Mouse (Mus musculus) cerebellum, postnatal 10 days (tissue): ENCODE measurements at regions not wholly inside any gene's neighbourhood (a gene's known extent, or its start where the extent isn't known, plus 50 kb on each side); places are given as distances from the start of the nearest gene placed in this dataset.

Source experiments
- DNase-seq, 2 experiments: peaks; one replicate each; pipeline ENCODE4 v3.0.0; 2021; ENCODE audit warnings: mixed read lengths in 2 of 2

DNA sequence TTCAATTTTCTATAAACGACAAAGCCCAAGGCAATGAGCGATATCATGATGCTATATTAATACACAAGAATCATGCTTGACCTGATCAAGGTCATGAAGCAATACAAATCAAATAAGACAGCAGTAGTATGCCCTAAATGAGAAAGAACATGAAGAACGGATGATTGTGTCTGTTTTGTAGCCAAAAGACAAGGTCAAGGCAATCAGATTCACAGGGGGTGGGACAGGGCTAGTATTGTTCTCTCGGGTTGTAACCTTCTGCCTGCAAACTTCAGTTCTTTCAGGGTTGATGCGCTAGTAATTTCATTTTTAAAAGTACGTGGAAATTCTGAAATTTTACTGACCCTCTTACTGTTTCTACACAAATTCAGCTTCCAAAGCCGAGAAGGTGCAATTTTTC, 206.7 kb downstream of the Arl4a start:
- DNase-seq = no peak

DNA sequence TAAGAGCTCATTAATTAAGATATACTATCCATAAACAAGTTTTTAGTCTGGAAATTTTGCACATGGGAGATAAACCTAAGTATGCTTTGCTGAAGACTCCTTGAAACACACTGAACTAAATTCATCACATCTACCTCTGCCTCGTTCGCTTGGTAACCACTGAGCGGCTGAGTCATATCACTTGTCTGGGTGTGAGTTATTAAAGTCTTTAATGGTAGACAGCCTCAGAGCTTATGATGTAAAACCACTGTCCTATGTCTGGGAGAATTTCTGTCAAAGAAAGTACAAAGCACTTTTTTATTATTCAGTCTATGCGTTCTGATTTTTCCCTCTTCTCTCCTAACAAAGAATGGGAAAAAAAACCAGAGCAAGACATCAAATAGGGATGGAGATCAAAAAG, 207.3 kb downstream of the Arl4a start:
- DNase-seq = no peak

DNA sequence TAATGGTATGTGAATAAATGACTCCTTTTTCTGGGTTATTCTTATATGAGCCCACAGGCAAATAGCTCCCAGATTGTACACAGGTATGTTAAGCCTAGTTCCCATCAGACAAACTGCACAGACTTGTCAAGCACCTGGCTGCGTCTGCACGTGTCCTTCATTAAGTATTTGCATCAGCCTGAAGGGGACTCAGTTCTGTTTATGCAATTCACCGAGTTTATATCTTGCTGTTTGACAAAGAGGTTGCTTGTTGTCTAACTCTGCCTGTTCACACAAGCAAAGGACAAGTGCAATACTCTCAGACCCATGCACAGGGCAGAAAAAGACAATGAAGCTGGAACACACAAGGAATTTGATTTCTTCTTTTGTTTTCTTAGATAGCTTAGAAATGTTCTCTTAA, 215.2 kb downstream of the Arl4a start:
- DNase-seq = no peak

DNA sequence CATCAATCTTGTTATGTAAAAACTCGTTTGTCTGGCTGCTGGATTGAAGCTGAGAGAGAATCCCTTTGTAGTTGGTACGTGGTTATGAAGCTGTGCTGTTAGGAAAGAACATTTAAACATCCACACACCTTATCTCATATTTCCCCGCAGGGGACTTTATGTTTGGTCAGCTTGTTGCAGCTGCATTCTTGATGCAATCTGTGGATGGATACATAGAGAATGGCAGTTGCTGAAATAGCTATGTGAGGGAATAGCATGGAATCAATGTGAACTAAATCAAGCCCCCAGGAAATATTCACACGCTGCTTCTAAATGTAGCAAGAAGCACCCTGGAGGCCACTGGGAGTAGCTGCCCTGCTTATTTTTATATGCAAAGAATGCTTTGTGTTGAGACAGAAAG, 236.3 kb downstream of the Arl4a start:
- no peak for DNase-seq

DNA sequence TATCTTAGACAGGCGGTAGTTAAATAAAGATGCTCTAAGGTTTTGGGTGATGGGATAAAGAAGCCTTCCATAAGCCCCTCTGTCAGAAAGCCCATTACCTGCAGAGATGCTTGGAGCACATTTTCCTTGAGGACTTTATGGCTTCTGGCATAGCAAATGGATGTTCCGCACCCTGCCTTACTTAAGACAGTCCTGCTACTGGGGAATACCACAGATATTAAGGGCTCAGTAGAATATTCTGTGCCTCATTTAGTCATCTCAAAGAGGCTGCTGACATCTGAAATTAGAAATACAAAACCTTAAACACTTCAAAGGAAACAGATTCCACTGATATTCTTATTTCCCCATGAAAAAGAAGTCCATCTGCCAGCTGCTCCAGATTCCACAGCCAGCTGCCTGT, 240.0 kb downstream of the Arl4a start:
- no peak for DNase-seq

DNA sequence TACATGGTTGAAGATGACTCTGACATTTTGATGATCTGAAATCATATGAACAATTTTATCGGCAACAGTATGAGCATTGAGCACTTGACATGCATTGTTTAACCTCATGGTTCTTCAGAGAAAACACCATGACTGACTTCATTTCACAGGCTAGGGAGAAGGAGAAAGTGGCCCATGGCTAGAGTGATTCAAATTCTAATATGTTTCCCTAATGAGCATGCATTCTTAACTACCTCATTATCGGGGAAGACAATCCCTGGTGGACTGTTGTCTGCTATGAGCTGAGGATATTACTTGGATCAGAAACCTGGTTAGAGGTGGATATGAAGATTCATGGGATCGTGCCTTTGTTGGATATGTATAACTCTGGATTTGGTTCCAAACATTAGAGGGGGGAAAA, 240.9 kb downstream of the Arl4a start:
- DNase-seq = no peak

DNA sequence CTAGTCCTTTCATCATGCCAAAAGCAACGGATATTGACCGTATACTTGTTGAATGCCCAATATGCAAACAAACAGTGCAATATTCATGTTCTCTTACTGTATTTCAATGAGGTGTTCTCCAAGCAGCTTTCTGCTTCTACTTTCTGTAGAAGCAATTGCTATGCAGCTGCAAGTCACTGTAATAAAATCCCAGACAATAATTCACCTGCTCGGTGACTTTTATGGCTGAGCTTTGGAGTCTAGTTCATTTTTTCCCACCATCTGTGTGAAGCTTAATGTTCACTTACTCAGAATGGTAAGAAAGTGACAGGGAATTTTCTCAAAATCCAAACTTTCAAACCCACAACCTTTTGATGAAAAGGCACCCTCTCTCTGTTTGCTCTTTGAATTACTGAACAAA, 252.8 kb downstream of the Arl4a start:
- DNase-seq = no peak

DNA sequence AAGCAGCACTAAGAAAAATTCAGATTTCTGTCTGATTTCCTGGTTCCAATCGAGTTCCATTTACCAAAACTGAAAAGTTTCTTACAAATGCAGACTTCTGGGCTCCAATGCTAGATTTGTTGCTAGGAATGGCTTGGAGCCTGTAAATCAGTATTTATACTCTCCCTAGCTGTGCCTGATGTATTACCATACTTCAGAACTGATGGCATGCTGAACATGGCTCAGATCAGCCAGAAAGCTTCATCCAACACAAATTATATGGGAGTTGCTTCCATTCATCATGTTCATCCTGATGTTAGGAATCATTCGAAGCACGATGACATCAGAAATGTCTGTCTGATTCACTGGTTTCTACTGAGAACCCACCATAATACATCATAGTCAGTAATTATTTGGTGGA, 253.3 kb downstream of the Arl4a start:
- DNase-seq = no peak

DNA sequence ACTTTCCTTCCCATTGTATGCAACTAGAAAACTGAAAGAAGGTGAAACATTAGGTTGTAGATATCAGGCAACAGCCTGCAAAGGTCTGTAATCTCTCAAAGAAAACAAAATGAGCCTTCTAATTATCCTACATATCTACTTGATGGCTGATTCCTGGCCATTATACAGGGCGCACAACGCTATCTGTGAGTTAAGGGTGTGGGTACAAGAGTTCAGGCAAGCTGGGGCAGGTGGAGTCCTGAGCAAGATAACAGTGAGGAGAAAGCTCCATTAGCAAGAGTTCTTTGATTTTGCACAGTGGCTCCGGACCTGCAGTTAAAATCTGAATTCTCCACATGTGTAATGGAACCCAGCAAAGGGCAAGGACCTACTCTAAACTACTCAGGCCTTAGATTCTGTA, 261.7 kb downstream of the Arl4a start:
- DNase-seq = no peak

DNA sequence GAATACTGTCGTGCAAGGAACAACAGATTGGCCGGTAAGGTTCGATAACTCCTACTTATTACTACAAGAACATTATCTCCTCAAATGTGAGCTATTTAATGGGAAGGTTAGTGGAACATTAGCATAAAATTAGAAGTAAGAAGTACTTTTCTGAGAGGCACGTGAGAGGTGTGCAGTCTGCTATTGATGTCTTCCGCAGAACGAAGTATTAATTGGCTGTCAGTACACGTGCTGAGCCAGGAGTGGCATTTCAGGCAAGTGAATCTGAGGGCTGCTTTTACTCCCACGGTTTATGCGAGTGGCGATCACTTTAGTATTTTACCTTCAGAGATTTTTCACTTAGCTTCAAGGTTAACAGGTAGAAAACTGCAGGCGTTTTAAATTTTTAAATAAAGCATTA, 270.8 kb downstream of the Arl4a start:
- DNase-seq = no peak

DNA sequence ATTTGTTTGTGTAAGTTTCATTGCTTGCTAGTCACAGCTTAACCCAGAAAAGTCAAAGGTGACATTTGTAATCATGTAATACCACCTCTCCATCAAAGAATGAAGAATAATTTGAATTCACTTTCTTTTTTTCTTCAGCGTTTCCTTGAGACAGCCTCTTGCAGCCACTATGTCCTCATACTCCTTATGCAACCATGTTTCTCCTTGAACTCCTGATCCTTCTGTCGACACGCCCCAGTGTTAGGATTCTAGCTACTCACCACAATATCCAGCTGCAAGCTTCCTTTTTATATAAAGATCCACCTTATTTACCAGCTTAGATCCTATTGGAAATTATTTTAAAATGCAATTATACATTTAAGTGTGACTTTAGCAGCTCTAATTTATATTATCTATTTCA, 274.3 kb downstream of the Arl4a start:
- no peak for DNase-seq

DNA sequence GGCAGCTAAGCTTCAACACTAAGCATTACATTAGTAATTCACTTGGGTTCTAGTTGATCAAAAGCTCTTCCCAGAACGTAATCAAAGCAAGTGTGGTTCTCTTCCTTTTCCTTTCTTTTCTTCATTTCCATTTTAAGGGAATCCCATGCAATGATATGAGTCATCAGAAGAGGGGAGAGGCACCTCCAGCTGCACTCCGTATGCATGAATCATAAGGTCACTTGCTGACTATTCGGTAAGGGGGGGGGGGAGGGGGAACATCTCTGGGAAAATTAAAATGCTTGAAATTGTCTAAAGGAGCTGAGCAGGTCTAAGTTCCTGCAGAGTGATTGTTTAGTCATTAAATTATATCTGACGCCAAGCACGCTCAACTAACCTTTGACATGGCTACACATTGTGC, 275.9 kb downstream of the Arl4a start:
- no peak for DNase-seq

DNA sequence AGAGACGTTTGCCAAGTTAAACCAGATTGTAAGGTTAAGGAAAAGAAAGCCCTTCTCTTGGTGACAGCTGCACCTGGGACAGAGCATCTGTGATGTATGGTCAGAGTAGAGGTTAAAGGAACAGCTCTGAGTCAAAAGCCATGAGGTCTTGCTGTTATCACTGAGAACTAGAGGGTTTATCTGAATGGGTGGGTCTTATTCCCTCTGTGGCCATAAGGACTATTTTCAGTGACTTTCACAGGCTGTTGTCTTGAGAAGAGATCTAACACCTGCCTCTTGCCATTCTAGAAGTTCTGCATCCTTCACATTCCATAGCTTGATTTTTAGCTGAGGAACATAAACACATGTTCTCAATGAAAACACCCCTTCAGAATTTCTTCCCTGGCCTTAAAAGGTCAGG, 276.5 kb downstream of the Arl4a start:
- no peak for DNase-seq

DNA sequence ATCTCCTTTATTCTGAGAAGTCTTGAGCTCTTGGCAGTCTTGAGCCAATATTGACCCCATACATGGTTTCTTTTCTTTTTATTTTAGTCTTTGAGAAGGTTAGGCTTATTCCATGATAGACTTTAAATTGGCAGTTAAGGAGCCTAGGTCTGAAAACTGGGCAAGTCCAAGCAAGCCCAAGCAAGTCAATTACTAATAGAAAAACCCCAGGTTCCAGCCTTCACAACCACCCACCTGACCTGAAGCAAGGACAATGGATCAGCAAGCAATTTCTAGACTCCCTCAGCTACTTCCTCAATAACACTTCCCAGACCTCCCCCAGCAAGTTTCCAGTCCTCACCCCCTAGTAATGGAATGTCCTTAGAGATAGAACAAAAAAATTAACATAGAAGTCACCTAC, 279.9 kb downstream of the Arl4a start:
- no peak for DNase-seq

DNA sequence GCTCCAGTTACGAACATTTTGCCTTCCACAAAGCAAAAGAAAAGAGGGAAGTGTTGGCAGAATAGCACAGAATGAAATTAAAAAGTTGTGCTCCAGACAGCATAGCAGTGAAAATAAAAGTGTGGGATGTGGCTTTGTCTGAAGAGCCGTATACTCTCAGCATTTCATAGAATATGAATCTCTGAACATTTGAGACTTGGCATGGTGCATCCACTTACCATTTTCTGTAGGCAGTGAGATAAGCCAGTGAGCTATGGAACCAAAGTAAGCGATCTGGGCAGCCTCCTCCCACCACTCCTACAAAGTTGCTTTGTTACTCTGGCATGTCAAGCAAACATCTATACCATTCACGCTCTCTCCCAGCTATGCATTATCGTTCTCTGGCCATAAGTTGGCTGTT, 286.0 kb downstream of the Arl4a start:
- no peak for DNase-seq

DNA sequence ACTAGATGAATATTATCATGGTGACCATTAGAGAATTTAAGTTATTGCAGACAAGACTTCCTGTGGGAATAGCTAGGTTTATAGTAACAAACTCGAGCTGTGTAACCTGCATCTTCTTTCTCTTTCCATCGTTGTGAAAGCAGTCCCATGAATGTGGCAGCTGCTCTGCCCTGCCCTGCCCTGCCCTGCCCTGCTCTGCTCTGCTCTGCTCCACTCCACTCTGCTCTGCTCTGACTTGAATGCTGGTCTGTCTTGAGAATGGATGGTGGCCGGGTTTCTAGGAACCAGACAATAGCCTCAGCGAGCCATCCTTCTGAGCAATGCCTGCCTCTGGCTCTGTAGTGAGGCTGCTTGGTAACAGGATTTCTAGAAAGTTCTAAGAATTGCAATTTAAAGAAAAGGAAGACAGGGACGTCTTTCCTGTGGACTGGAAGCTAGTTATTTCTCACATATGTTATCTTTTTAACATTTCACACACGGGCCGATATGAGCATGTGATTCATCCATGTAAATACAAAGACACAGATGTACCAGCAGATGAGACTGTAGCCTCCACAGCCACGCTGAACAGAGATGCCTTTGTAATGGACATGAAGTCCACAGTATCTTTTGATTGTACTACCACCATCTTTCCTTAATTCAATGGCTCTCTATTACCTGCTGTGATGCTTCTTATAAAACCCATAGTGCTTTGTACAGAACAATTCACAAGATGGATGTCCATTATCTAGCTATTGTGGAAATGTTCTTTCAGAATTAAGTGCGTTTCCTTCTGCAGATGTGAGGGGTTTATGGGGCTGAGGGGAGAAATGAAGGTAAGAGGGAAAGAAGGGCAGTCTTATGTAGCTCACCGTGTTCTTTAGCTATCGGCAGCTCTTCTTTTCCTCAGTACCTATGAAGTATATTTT, 295.4 kb downstream of the Arl4a start:
- peak; percentile 9 to 13 for DNase-seq

DNA sequence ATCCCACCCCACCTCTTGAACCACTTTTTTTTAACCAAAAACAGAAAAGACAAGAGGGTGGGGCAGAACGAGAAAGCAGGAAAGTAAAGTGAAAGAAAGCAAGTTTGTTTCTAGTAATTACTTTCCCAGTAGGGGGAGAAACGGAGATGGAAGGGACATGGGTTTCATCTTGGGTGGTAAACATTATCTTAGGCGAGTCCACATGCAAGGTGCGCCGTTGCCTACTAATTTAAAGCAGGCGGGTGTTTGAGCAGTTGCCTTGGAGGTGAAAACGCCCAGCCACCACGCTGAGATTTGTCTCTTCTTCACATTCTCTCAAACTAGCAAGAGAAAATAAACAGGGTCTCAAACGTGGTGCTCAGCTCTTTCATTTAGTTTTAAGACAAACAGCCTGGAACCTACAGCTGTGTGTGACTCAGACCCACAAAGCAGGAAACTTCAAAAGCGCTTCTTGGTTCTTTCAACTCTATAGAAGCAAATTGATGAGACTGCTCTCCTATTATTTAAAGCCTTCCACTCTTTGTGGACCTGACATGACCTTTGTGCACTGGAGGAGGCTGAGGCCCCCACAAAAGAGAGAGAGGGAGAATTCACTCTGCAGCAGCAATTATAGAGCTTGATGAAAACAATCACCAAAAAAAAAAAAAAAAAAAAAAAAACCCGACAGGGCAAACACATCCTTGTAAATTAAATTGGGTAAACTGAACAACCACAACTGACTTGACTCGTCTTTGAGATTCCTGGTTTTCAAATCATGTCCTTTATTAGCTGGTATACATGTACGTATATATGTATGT, 296.6 kb downstream of the Arl4a start:
- DNase-seq = no peak

DNA sequence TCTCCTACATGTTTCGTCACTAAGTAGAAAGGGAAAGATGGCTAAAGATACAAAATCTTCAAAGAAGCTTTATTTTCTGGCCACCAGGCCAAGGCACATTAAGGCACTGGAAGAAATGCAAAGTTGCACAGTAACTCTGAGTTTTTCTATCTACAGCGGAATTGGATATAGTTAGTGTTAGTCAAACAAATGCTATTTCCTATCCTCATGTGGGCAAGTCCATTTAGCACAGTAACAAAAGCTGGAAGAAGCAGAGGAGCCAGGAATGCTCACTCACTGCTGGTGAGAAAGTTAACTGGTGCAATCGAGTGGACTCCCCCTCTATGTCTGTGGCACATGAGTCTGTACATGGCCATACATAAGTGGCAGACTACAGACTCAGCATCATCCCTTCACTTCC, 300.9 kb downstream of the Arl4a start:
- no peak for DNase-seq

DNA sequence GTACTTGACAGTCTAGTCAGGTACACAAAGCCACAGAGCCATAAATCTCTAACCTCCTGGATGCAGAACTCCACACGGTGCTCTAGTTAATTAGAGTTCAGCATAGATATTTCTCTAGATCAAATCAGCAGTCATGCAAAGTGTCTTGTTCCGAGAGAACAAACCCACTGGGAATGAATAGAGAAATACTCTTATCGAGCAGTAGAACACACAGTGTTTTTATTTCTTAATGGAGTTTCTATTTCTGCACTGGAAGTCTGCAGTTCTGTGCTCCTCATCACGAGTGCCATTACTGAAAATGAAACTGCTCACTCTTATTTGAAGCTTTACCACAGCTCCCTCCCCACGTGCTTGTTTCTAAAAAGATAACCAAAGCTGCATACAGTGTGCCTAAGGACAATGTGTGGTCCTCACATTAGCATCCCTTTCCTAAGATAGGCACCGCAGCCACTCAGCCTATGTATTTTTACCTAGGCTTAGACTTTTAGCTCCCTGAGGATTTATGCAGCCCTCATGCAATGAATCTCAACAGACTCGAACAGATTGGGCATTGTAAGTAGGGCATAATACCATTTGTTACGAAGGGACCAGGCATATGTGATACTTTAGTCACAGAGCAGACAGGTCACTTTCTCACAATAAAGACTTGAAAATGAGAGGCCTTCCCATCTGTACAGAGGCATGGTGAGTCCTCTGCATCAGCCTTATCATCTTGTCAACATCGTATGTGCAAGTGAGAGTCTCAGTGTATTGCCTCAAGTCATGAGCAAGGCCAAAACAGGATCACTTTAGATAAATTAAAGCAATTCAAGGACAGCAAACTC, 301.5 kb downstream of the Arl4a start:
- DNase-seq = no peak

DNA sequence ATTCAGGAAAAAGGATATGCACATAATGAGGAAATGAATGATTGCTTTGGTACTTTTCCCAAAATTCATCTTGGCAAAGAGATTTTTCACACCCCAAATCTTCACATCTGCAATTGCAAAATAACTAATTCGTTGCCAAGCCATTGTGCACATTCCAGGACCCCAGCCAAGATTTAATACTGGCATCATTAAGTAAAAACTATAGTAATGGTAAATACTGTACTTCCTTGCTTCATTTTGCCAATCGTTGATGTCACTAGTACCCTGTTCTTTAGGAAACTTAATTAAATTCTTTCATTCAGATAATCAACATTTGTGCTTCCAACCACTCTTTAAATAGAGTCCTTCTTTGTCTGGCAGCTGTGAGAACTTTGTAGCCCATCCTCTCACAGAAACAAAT, 303.6 kb downstream of the Arl4a start:
- DNase-seq = no peak

DNA sequence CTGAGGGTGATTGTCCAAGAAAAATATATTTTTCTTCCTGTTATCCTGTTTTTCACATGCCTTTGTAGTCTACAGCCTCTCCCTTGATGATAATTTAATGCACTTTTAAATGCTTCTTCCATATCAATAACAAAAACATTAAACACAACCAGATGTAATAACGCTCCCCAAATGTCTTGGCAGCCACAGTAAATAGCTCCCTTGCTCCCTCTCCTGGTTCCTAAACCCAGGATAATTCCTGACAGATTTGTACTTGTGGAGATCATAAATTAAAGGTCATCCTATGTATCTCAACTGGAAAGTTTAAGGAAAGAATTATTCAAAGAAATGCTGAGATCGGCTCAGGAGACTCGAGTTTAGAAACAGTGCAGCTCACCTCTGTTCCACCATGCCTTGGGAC, 306.6 kb downstream of the Arl4a start:
- no peak for DNase-seq

DNA sequence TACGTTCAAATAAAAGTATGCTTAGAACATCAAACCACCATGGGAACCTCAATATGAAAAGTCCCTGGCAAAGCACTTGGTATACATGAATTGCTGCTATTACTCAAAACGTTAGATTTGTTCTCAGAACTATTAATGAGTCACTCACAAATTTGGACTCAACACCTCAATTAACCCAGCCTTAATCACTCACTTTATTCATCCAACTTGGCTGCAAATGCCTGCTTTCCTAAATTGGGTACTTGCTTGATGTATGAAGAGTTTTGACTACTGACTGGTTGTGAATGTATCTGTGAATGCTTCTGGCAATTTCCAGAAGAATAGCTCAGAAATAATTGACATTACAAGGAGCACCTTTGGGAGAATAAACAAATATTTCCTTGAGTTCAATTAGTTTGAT, 308.6 kb downstream of the Arl4a start:
- DNase-seq = no peak

DNA sequence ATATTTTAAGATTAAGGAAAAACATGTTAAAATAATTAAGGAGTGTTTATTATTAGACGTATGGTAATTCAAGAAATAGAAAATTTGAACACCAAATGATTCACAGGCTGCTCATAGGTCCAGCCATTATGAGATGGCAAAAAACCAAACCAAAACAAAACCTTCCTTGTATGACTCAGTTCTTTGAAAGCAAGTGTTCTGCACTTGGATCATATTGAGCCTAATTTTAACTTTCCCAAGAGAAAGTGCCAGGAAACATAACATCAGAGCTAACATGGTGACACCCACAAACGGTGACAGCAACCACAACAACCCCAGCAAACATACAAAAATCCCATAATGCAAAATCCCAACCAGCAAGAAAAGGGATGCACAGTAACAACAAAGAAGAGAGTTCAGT, 313.7 kb downstream of the Arl4a start:
- no peak for DNase-seq
